Mouse (Mus musculus): Measurements from ENCODE around the gene Surf2.

Surf2 gene

GRCm38 (mm10) chr2:26960756-26961155, 44.6 kb downstream of the Surf2 start:
- no peak for DNase-seq (ENCODE audit: low spot score)

- DNase-seq (ENCODE audit: low spot score): peak; percentile 93
Measured at GRCm38 (mm10) chr2:26963923-26964723, 48.0 kb downstream of the Surf2 start, which contains the start of gene Rexo4. Gene Rexo4 (minus strand): TSS chr2:26964386.

- peak; percentile 22 for DNase-seq (ENCODE audit: low spot score)
Measured at GRCm38 (mm10) chr2:26964724-26965370, 48.7 kb downstream of the Surf2 start.

GRCm38 (mm10) chr2:26967262-26967661, 51.1 kb downstream of the Surf2 start:
- no peak for DNase-seq (ENCODE audit: low spot score)

Measured in yolk sac, embryonic 10.5 days (tissue).